Mouse (Mus musculus) kidney, adult 10 weeks (tissue): ENCODE measurements around the gene Pdlim3. TPM values are rescaled to one million over a fixed set of nuclear protein-coding genes. Genes with fewer than 3 reads are reported as not detected.

Source experiments
- polyA plus RNA-seq: library from polyadenylated mRNA; stranded (reverse); fragments of 350-450 nt; fragmentation: Illumina TruSeq; extraction: RNeasy Lipid Tissue Mini Kit (QIAGEN cat#74804); gene quantifications from one replicate; pipeline ENCODE4 v1.2.3, GENCODE M21; 2014; ENCODE audit warnings: low read depth, low replicate concordance

Gene Pdlim3
- 2.7 TPM for polyA plus RNA-seq

DNA sequence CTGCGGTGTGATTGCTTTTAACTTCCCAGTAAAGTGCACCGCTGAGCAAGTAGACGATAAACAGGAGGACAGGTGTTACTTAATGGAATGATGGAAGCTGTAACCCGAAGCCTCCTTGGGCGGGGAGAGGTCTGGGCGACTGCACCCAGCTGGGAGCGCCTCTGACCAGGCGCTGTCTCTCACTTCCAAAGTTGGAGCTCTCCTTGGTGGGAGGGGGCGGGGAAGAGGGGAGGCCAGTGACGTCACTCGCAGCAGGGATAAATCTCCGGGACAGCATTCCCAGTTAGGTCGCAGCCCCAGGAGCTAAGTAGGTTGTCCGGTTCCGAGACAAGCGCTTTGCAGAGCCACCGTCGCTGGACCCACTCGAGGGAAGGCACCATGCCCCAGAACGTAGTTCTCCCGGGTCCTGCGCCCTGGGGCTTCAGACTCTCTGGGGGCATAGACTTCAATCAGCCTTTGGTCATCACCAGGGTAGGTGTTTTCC is at the start of gene Pdlim3:
Gene Pdlim3, plus strand, starts transcription at position 260 of the 484 bp plus-strand sequence.

DNA sequence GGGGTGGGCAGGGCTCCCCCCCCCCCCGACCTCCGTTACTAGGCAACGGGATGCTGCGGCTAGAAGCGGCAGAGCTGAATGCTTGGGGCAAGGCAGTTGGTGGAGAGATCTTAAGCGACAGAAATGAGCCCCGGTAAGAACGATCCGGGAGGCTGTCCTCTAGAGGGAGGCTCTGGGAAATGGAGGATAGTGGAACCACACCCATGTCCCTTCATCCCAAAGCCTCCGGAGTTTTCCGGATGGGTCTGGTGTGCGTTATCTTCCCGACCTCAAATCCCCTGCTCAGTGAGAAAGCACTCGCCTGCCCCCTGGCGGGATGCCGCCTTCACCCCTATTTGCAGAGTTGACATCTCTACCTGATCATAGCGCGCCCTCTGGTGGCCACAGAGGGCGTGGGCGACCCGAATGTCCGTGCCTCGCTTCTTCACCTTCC is 49.3 kb downstream of the Pdlim3 start, which contains the start of gene Ccdc110:
Gene Ccdc110, plus strand, starts transcription at position 38 of the 433 bp plus-strand sequence.

Other genes with a start within 250 kb of the Pdlim3 start
- gene Ccdc110, start 49.2 kb downstream of the Pdlim3 start, polyA plus RNA-seq: not detected
- 13.5 TPM for gene 1700029J07Rik, start 89.8 kb downstream of the Pdlim3 start, polyA plus RNA-seq
- gene Ufsp2, start 90.1 kb downstream of the Pdlim3 start, polyA plus RNA-seq: 114 TPM
- gene Lrp2bp, start 113.8 kb downstream of the Pdlim3 start, polyA plus RNA-seq: 0.85 TPM
- 1.7 TPM for gene Ankrd37, start 120.2 kb downstream of the Pdlim3 start, polyA plus RNA-seq